Comparison of ENCODE assay signal across 19 mouse cellular contexts in the genomic region with DNA sequence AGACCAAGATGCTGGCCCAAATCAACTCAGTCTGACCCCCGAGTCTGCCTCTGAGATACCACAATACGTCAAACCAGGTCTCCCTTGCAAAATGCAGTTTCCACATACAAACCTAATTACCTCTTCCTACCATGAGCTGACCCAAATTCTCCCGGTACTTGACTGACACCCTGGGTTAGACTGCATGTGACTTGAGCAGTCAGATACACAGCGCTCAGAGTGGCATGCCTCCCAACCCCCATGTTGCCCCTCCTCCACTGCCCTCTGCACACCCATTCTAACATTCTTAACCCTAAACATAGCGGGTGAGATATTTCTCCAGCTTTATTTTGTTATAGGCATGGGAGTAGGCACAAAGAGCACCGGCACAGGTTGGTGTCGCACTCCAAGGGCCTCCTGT. TPM values are rescaled to one million over a fixed set of nuclear protein-coding genes. Genes with fewer than 3 reads are reported as not detected.
DNase-seq lines count a peak whose midpoint lies in the region; ATAC-seq and TF ChIP-seq lines count a peak whose summit lies in the region.
"Had no signal": no experiment of that assay in that cellular context is flagged by ENCODE, and none has a peak within 500 bp of the region (broad histone marks: within the 10 kb centered on the region; RNA-seq: fewer than 3 reads in every experiment).

No protein-coding gene starts in this region.

- H3K27me3 ChIP-seq in kidney, adult 2 months (replicated peaks; ENCODE audit: control insufficient read depth, insufficient read depth, low read length) = no peaks in the 10 kb centered on the region
- H3K27me3 ChIP-seq in limb, embryonic 12.5 days = no peaks in the 10 kb centered on the region
- H3K27me3 ChIP-seq in liver, postnatal 0 days (ENCODE audit: insufficient read depth, low read length) = no peaks in the 10 kb centered on the region
- H3K27me3 ChIP-seq: embryonic facial prominence, embryonic 15.5 days; heart, embryonic 15.5 days had no signal

- H3K4me3 ChIP-seq in kidney, adult 2 months (ENCODE audit: insufficient read depth, low read depth, low read length) = no peak overlapping the region
- H3K4me3 ChIP-seq in brown adipose tissue, adult 24 weeks (ENCODE audit: insufficient read depth, low read depth, low read length) = no peak overlapping the region
- H3K4me3 ChIP-seq in limb, embryonic 12.5 days (replicated peaks) = no peak overlapping the region
- H3K4me3 ChIP-seq in liver, postnatal 0 days (ENCODE audit: low read depth, low read length) = no peak overlapping the region
- H3K4me3 ChIP-seq: embryonic facial prominence, embryonic 15.5 days; gastrocnemius, adult 2 months; heart, embryonic 15.5 days; myocyte had no signal

- TF ChIP-seq POLR2A in kidney, adult 2 months (IDR thresholded peaks at IDR 0.05; ENCODE audit: low read depth, low read length) = no peak

- TF ChIP-seq EP300 in liver, postnatal 0 days (IDR thresholded peaks at IDR 0.05; ENCODE audit: low read depth) = no peak

- no peak overlapping the region for H3K9ac ChIP-seq in limb, embryonic 12.5 days (replicated peaks)
- no peak overlapping the region; the same call in 1 of the 2 replicates for H3K9ac ChIP-seq in liver, postnatal 0 days (replicated peaks)
- H3K9ac ChIP-seq: embryonic facial prominence, embryonic 15.5 days; heart, embryonic 15.5 days; liver, embryonic 14.5 days had no signal

- TF ChIP-seq CTCF in kidney, adult 2 months (conservative IDR thresholded peaks at IDR 0.05; ENCODE audit: insufficient read depth, insufficient read length, low read depth, low read length) = no peak
- TF ChIP-seq CTCF in liver, postnatal 0 days (IDR thresholded peaks at IDR 0.05; ENCODE audit: low read depth) = no peak

- no peaks in the 10 kb centered on the region for H3K36me3 ChIP-seq in kidney, adult 2 months (ENCODE audit: control insufficient read depth, insufficient read depth, low read length)
- H3K36me3 ChIP-seq in limb, embryonic 12.5 days = no peaks in the 10 kb centered on the region
- H3K36me3 ChIP-seq in liver, postnatal 0 days (replicated peaks; ENCODE audit: insufficient read depth, low read length) = peaks cover 10% of the 10 kb centered on the region; the same call in 1 of the 2 replicates
- H3K36me3 ChIP-seq: embryonic facial prominence, embryonic 15.5 days; heart, embryonic 15.5 days had no signal

- WGBS in kidney, adult 2 months = 69% methylated on average over 7 of the region's 7 CpGs
- WGBS in limb, embryonic 12.5 days = 69% methylated on average over 7 of the region's 7 CpGs
- 65% methylated on average over 7 of the region's 7 CpGs for WGBS in liver, postnatal 0 days (ENCODE audit: insufficient replicate concordance)

- H3K4me1 ChIP-seq in kidney, adult 2 months (ENCODE audit: control insufficient read depth, insufficient read depth, low read length) = peaks cover 29% of the 10 kb centered on the region
- peaks cover 35% of the 10 kb centered on the region for H3K4me1 ChIP-seq in brown adipose tissue, adult 24 weeks (ENCODE audit: control insufficient read depth, insufficient read depth, insufficient read length, low read length)
- peaks cover 29% of the 10 kb centered on the region for H3K4me1 ChIP-seq in limb, embryonic 12.5 days (replicated peaks)
- peaks cover 45% of the 10 kb centered on the region for H3K4me1 ChIP-seq in liver, postnatal 0 days (ENCODE audit: insufficient read depth)

- peak overlapping the region; percentile 86; the same call in 1 of the 2 replicates for H3K27ac ChIP-seq in kidney, adult 2 months (ENCODE audit: insufficient read depth, low read depth, low read length)
- 0 out of 2 replicates have a peak overlapping the region, but pooled peaks have one; percentile 25 for H3K27ac ChIP-seq in brown adipose tissue, adult 24 weeks (replicated peaks; ENCODE audit: low read depth, low read length)
- peak overlapping the region; percentile 74; the same call in 1 of the 2 replicates for H3K27ac ChIP-seq in limb, embryonic 12.5 days
- H3K27ac ChIP-seq in liver, postnatal 0 days (ENCODE audit: low read depth) = peak overlapping the region; percentile 89
- H3K27ac ChIP-seq: heart, embryonic 15.5 days; liver, embryonic 14.5 days had no signal

- no peak overlapping the region for H3K4me2 ChIP-seq in limb, embryonic 12.5 days
- H3K4me2 ChIP-seq in liver, postnatal 0 days (ENCODE audit: low read depth, low read length) = no peak overlapping the region
- H3K4me2 ChIP-seq: embryonic facial prominence, embryonic 15.5 days; heart, embryonic 15.5 days had no signal

- H3K9me3 ChIP-seq in limb, embryonic 12.5 days = no peaks in the 10 kb centered on the region
- H3K9me3 ChIP-seq in liver, postnatal 0 days (ENCODE audit: low read length) = no peaks in the 10 kb centered on the region
- H3K9me3 ChIP-seq: embryonic facial prominence, embryonic 15.5 days; heart, embryonic 15.5 days had no signal

- no peak for DNase-seq in kidney, adult 2 months
- DNase-seq in kidney, adult 8-10 months = no peak
- DNase-seq in liver, postnatal 0 days = no peak
- no peak for DNase-seq in ovary, adult 18-20 months (ENCODE audit: low spot score)
- DNase-seq: adrenal gland, postnatal 10 days; cerebellum, adult 11 months; cerebellum, postnatal 14 days; embryo, embryonic 11 days; lung, postnatal 14 days; midbrain, embryonic 14.5 days; right cerebral cortex, postnatal 4 days had no signal

- no peak for ATAC-seq in limb, embryonic 12.5 days (ENCODE audit: insufficient number of reproducible peaks, insufficient read depth, low FRiP score, low TSS enrichment, low read depth)
- 0 out of 2 replicates have a peak, but pooled peaks have one; percentile 14 for ATAC-seq in liver, postnatal 0 days
- no peak for ATAC-seq in activated CD4-positive, CD25-positive, alpha-beta regulatory T cell, adult 4 months

RNA-seq across cellular contexts. Expression of a gene that starts 55.8 kb away (rescaled TPM):
- 33.0 and 37.2 TPM in 2 replicates for polyA plus RNA-seq in kidney, adult 2 months (2012; rRNA removed)
- 32.8 and 33.5 TPM in 2 replicates for polyA plus RNA-seq in brown adipose tissue, adult 24 weeks (2012; ENCODE audit: insufficient read depth, insufficient read length, missing spikeins)
- polyA plus RNA-seq in limb, embryonic 12.5 days (2016; fragmentation: Nextera tagmentation; extraction: Ambion mirVana) = 7.8 and 8.1 TPM in 2 replicates
- polyA plus RNA-seq in liver, postnatal 0 days (2015; fragmentation: Nextera tagmentation; extraction: Ambion mirVana) = 9.9 and 11.3 TPM in 2 replicates
- polyA plus RNA-seq in activated CD4-positive, CD25-positive, alpha-beta regulatory T cell, adult 4 months (2017; shearing (Covaris generic)) = 10 to 100 TPM; 25.6 to 32.9 TPM

Comparison
In these comparisons a context has a peak if more than half of its experiments do, and no peak if none do; other contexts are left out.
1. H3K27ac ChIP-seq: peak in every context shown above with its lines; median percentile 89 in liver, postnatal 0 days; 86 in kidney, adult 2 months; 74 in limb, embryonic 12.5 days; 25 in brown adipose tissue, adult 24 weeks.